Mouse (Mus musculus) thymus, adult 18-20 months (tissue): ENCODE measurements at regions not wholly inside any gene's neighbourhood (a gene's known extent, or its start where the extent isn't known, plus 50 kb on each side); places are given as distances from the start of the nearest gene placed in this dataset.
"Not testable (repeated sequence)": the region's sequence is repeated elsewhere in the genome, so short reads cannot be mapped to it uniquely, and the experiment has no call there.

Experiments used
- DNase-seq, 2 experiments: peaks; one replicate each; pipeline ENCODE4 v3.0.0; 2022; ENCODE audit warnings: mixed read lengths in 2 of 2

GRCm38 (mm10) chr13:107830281-107830680 lies 214.0 kb upstream of the Smim15 start:
- no peak for DNase-seq

- no peak for DNase-seq
Measured at GRCm38 (mm10) chr13:107829861-107830260, 214.4 kb upstream of the Smim15 start.

GRCm38 (mm10) chr13:107825636-107826035 lies 218.6 kb upstream of the Smim15 start:
- no peak for DNase-seq

- DNase-seq: no peak
Measured at GRCm38 (mm10) chr13:107823342-107823741, 220.9 kb upstream of the Smim15 start.

- DNase-seq: no peak
Measured at GRCm38 (mm10) chr13:107822198-107822597, 222.0 kb upstream of the Smim15 start.

- DNase-seq: no peak
Measured at GRCm38 (mm10) chr13:107813562-107814161, 230.6 kb upstream of the Smim15 start.

- DNase-seq: no peak
Measured at GRCm38 (mm10) chr13:107812014-107812413, 232.2 kb upstream of the Smim15 start.

- DNase-seq: no peak
Measured at GRCm38 (mm10) chr13:107810802-107811192, 233.4 kb upstream of the Smim15 start.

GRCm38 (mm10) chr13:107810060-107810801 lies 234.0 kb upstream of the Smim15 start:
- no peak for DNase-seq

GRCm38 (mm10) chr13:107808961-107809360 lies 235.3 kb upstream of the Smim15 start:
- DNase-seq: no peak

GRCm38 (mm10) chr13:107804418-107804817 lies 239.8 kb upstream of the Smim15 start:
- DNase-seq: no peak

GRCm38 (mm10) chr13:107799199-107799945 lies 244.9 kb upstream of the Smim15 start:
- no peak for DNase-seq

- no peak for DNase-seq
Measured at GRCm38 (mm10) chr13:107798144-107798543, 246.1 kb upstream of the Smim15 start.

- DNase-seq: no peak
Measured at GRCm38 (mm10) chr13:107795516-107795915, 248.7 kb upstream of the Smim15 start.

- no peak for DNase-seq
Measured at GRCm38 (mm10) chr13:107791770-107792169, 252.5 kb upstream of the Smim15 start.

- no peak for DNase-seq
Measured at GRCm38 (mm10) chr13:107784971-107785370, 259.3 kb upstream of the Smim15 start.

GRCm38 (mm10) chr13:107781741-107782140 lies 262.5 kb upstream of the Smim15 start:
- DNase-seq: no peak

GRCm38 (mm10) chr13:107781221-107781620 lies 263.0 kb upstream of the Smim15 start:
- no peak for DNase-seq

GRCm38 (mm10) chr13:107779591-107779990 lies 264.7 kb upstream of the Smim15 start:
- no peak for DNase-seq

- DNase-seq: not testable (repeated sequence)
Measured at GRCm38 (mm10) chr13:107774499-107774898, 269.7 kb upstream of the Smim15 start.

GRCm38 (mm10) chr13:107767262-107767624 lies 277.0 kb upstream of the Smim15 start:
- DNase-seq: no peak

- DNase-seq: no peak
Measured at GRCm38 (mm10) chr13:107766397-107767261, 277.6 kb upstream of the Smim15 start.

- DNase-seq: no peak
Measured at GRCm38 (mm10) chr13:107763911-107764310, 280.3 kb upstream of the Smim15 start.
